Mouse (Mus musculus) stomach, postnatal 0 days (tissue): ENCODE measurements around the gene Wsb1.

Experiments used
- CTCF ChIP-seq: IDR thresholded peaks from 2 replicates; pipeline ENCODE4 v1.5.1; 2016; ENCODE audit warnings: antibody characterized with exemption, low read depth, mild to moderate bottlenecking, moderate library complexity
- EP300 ChIP-seq: optimal IDR thresholded peaks from 2 replicates; pipeline ENCODE3; 2016; ENCODE audit warnings: antibody characterized with exemption

DNA sequence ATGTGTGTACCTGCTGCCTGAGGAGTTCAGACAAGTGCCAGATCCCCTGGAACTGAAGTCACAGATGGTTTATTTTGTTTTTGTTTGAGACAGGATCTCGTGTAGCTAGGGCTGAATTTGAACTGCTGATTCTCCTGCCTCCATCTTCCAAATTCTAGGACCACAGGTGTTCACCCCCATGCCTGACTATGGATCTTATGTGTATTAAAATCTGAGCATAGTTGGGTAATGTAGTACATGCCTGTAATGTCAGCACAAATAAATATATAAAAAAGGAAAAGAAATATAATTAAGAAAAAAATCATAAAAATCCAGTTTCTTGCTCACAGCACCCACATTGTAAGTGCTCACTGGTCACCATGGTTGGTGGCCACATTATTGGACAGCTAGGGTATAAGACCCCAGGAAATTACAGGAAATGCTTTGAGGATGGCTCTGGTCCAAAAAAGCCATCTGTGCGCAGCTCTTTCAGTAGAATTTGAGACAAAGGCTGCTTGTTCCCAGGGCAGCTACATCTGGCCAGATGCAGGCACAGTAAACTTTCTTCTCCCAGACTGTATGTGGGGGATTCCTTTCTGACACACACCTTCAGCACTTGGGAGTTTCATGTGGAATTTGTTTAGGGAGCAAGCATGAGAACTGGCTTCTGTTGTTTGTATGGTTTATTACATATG is 25.4 kb upstream of the Wsb1 start:
- TF ChIP-seq CTCF (no peak), EP300 (no peak)
